Mouse (Mus musculus) frontal cortex, postnatal 14 days (tissue): ENCODE measurements at regions not wholly inside any gene's neighbourhood (a gene's known extent, or its start where the extent isn't known, plus 50 kb on each side); places are given as distances from the start of the nearest gene placed in this dataset.

Experiments
- DNase-seq, 2 experiments: peaks; one replicate each; pipeline ENCODE4 v3.0.0; 2022; ENCODE audit warnings: low spot score in 2 of 2

- no peak for DNase-seq
Measured at GRCm38 (mm10) chr12:97717812-97718211, 541.4 kb downstream of the Galc start.
